In the genomic region with DNA sequence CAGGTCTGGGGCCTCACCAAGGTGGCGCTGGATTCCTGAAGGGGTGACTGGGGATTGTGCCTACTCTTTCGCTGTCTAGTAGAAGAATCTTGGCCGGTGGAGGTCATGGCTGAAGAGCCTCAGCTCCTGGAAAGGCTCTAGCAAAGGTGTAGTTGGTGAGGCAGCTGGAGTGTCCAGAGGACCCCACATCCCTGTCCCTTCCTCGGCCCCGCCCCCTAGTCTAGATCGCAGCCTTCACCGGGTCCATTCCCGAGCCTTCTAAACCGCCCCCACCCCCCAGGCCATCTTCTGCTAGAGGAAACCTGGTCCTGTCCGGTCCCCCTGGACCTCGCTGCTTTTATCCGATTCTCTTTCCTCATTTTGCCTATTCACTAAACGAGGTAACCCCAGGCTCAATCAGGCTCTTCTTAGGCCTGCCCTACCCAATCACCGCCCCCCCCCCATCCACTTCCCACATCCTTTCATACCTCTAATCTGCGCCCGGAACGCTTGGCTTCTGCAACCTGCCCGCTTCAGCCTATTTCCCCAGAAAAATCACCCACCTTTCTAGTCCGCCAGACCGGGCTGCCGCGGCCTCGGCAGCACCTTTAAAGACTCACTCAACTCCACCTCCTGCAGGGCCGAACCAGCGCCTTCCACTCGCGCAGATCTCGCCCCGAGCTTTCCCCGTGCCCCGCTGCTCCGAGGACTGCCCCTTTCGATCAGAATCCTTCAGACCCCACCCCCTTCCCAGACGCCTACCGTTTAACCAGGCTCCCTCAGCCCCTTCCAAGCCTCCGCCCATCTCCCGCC, we compare ENCODE assay signal across 8 mouse cellular contexts. TPM values are rescaled to one million over a fixed set of nuclear protein-coding genes. Genes with fewer than 3 reads are reported as not detected.
DNase-seq lines count a peak whose midpoint lies in the region; ATAC-seq and TF ChIP-seq lines count a peak whose summit lies in the region.

A gene (minus strand): TSS at position 782 of the 792 bp plus-strand sequence.

- ATAC-seq in heart, embryonic 12.5 days (ENCODE audit: insufficient number of reproducible peaks, low FRiP score), result peak; percentile 23
- peak; percentile 66 for ATAC-seq in kidney, embryonic 15.5 days (replicated peaks; ENCODE audit: low FRiP score)
- 0 out of 2 replicates have a peak, but pooled peaks have one; percentile 0 for ATAC-seq in liver, embryonic 16.5 days (ENCODE audit: low read depth)
- no peak for ATAC-seq in frontal cortex, adult (ENCODE audit: low TSS enrichment)

- TF ChIP-seq CTCF in testis, adult 2 months (IDR thresholded peaks at IDR 0.05; ENCODE audit: control insufficient read depth, insufficient read depth, insufficient replicate concordance, low read depth, low read length), result no peak

- peak within 1 kb of the TSS; percentile 77 for H3K4me2 ChIP-seq in heart, embryonic 12.5 days
- H3K4me2 ChIP-seq in kidney, embryonic 15.5 days, result peak within 1 kb of the TSS; percentile 59
- H3K4me2 ChIP-seq in liver, embryonic 16.5 days (ENCODE audit: low read depth, low read length), result peak within 1 kb of the TSS; percentile 74

- H3K9me3 ChIP-seq in heart, embryonic 12.5 days (replicated peaks), result no peaks in the 10 kb centered on the region
- no peaks in the 10 kb centered on the region for H3K9me3 ChIP-seq in kidney, embryonic 15.5 days (replicated peaks)
- H3K9me3 ChIP-seq in liver, embryonic 16.5 days (replicated peaks; ENCODE audit: control insufficient read depth, low read length), result no peaks in the 10 kb centered on the region

- peak within 1 kb of the TSS; percentile 85 for H3K4me3 ChIP-seq in testis, adult 2 months (ENCODE audit: control insufficient read depth, low read depth, low read length)
- H3K4me3 ChIP-seq in heart, embryonic 12.5 days, result peak within 1 kb of the TSS; percentile 62
- H3K4me3 ChIP-seq in kidney, embryonic 15.5 days (replicated peaks), result peak within 1 kb of the TSS; percentile 55
- peak within 1 kb of the TSS; percentile 68 for H3K4me3 ChIP-seq in liver, embryonic 16.5 days (ENCODE audit: low read depth, low read length)

- DNase-seq in testis, postnatal 14 days (ENCODE audit: low spot score), result no peak
- peak; percentile 45 for DNase-seq in cerebellum, adult 9-10 months
- no peak for DNase-seq in right cerebral cortex, postnatal 25 days

- H3K9ac ChIP-seq in heart, embryonic 12.5 days, result peak within 1 kb of the TSS; percentile 73
- peak within 1 kb of the TSS; percentile 39 for H3K9ac ChIP-seq in kidney, embryonic 15.5 days
- H3K9ac ChIP-seq in liver, embryonic 16.5 days (ENCODE audit: low read depth, low read length), result peak within 1 kb of the TSS; percentile 55

- H3K4me1 ChIP-seq in testis, adult 2 months (ENCODE audit: control insufficient read depth, insufficient read depth, low read length), result peaks cover 9% of the 10 kb centered on the region
- peaks cover 5% of the 10 kb centered on the region; the same call in 1 of the 2 replicates for H3K4me1 ChIP-seq in heart, embryonic 12.5 days (replicated peaks)
- 0 out of 2 replicates have a peak, but pooled peaks cover 6% of the 10 kb centered on the region for H3K4me1 ChIP-seq in kidney, embryonic 15.5 days
- H3K4me1 ChIP-seq in liver, embryonic 16.5 days (ENCODE audit: control insufficient read depth, low read depth, low read length), result peaks cover 5% of the 10 kb centered on the region

- no peaks in the 10 kb centered on the region for H3K27me3 ChIP-seq in testis, adult 2 months (ENCODE audit: control insufficient read depth, insufficient read depth, low read length)
- H3K27me3 ChIP-seq in heart, embryonic 12.5 days (replicated peaks), result no peaks in the 10 kb centered on the region
- no peaks in the 10 kb centered on the region for H3K27me3 ChIP-seq in kidney, embryonic 15.5 days
- H3K27me3 ChIP-seq in liver, embryonic 16.5 days (ENCODE audit: control insufficient read depth, insufficient read depth, low read depth, low read length), result no peaks in the 10 kb centered on the region

- WGBS in heart, embryonic 12.5 days, result 13% methylated on average over 36 of the region's 37 CpGs
- 22% methylated on average over 36 of the region's 37 CpGs for WGBS in kidney, embryonic 15.5 days
- WGBS in liver, embryonic 16.5 days (ENCODE audit: insufficient replicate concordance), result 21% methylated on average over 36 of the region's 37 CpGs

- H3K36me3 ChIP-seq in testis, adult 2 months (ENCODE audit: control insufficient read depth, insufficient read depth, low read length), result no peaks in the 10 kb centered on the region
- no peaks in the 10 kb centered on the region; the same call in 1 of the 2 replicates for H3K36me3 ChIP-seq in heart, embryonic 12.5 days
- no peaks in the 10 kb centered on the region for H3K36me3 ChIP-seq in kidney, embryonic 15.5 days
- no peaks in the 10 kb centered on the region for H3K36me3 ChIP-seq in liver, embryonic 16.5 days (ENCODE audit: control insufficient read depth, insufficient read depth)

- peak; percentile 53; the same call in 1 of the 2 replicates for TF ChIP-seq POLR2A in testis, adult 2 months (IDR thresholded peaks at IDR 0.05; ENCODE audit: control insufficient read depth, low read depth, low read length)

- peak within 1 kb of the TSS; percentile 69 for H3K27ac ChIP-seq in testis, adult 2 months (ENCODE audit: control insufficient read depth, insufficient read depth, low read depth, low read length)
- H3K27ac ChIP-seq in heart, embryonic 12.5 days (ENCODE audit: poor library complexity, severe bottlenecking), result peak within 1 kb of the TSS; percentile 44
- peak within 1 kb of the TSS; percentile 71 for H3K27ac ChIP-seq in kidney, embryonic 15.5 days
- H3K27ac ChIP-seq in liver, embryonic 16.5 days (ENCODE audit: low read length), result no peak within 1 kb of the TSS

RNA-seq across cellular contexts. Expression of the gene that starts here (rescaled TPM):
- 63.1 and 65.4 TPM in 2 replicates for polyA plus RNA-seq in testis, adult 2 months (2012; rRNA removed)
- polyA plus RNA-seq in heart, embryonic 12.5 days (2016; fragmentation: Nextera tagmentation; extraction: Ambion mirVana), result 30.9 and 32.9 TPM in 2 replicates
- 49.2 and 59.6 TPM in 2 replicates for polyA plus RNA-seq in kidney, embryonic 15.5 days (2015; fragmentation: Nextera tagmentation; extraction: Ambion mirVana)
- polyA plus RNA-seq in liver, embryonic 16.5 days (2015; fragmentation: Nextera tagmentation; extraction: Ambion mirVana), result 11.5 and 12.1 TPM in 2 replicates
